Mouse (Mus musculus) testis, adult 2 months (tissue): ENCODE results near the gene Madcam1.

ENCODE experiments used
- CTCF ChIP-seq: fragments of 200-500 bp; IDR thresholded peaks from 2 replicates; pipeline ENCODE4 v1.5.1; 2012; ENCODE audit warnings: low read depth, mild to moderate bottlenecking, inconsistent platforms, low read length, moderate library complexity; ENCODE audit not compliant: control insufficient read depth, insufficient read depth, insufficient replicate concordance
- POLR2A ChIP-seq: fragments of 200-500 bp; IDR thresholded peaks from 2 replicates; pipeline ENCODE4 v1.6.1; 2012; ENCODE audit warnings: low read depth, mild to moderate bottlenecking, inconsistent platforms, low read length, moderate library complexity; ENCODE audit not compliant: control insufficient read depth

DNA sequence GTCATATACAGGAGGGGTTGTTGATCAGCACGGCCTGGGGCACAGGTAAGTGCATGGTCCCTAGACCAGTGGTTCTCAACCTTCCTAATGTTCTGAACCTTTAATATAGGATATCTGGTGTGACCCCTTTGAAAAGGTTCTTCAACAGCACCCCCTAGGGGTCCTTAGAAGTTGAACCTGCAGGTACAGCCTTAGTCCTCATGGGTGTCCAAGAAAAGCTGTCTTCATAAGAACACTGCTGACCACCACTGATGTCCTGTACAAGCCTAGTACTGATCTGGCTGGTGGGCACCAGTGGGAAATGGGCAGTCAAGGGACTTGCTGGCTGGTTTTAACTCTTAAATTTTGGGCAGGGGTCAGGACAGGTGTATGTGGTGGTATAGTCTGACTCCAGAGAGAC, 47.7 kb downstream of the Madcam1 start:
- no peak for TF ChIP-seq CTCF
- TF ChIP-seq POLR2A: no peak
